Comparison of ENCODE assay signal across 8 mouse cellular contexts in genomic region chr2:155235746-155236361, GRCm38 (mm10). TPM values are rescaled to one million over a fixed set of nuclear protein-coding genes. Genes with fewer than 3 reads are reported as not detected.
DNase-seq lines count a peak whose midpoint lies in the region; ATAC-seq lines count a peak whose summit lies in the region.

No protein-coding gene starts in this region.

- H3K4me2 ChIP-seq in kidney, embryonic 15.5 days = peak overlapping the region; percentile 82

- no peaks in the 10 kb centered on the region for H3K9me3 ChIP-seq in kidney, embryonic 15.5 days (replicated peaks)

- ATAC-seq in kidney, embryonic 15.5 days (replicated peaks; ENCODE audit: low FRiP score) = peak; percentile 89
- ATAC-seq in hematopoietic stem cell, adult 5-6 weeks (replicated peaks in 1 of 2; ENCODE audit: insufficient read depth in 1 of 2, low FRiP score in 2 of 2, low TSS enrichment in 1 of 2, low read depth in 1 of 2, poor library complexity in 2 of 2, severe bottlenecking in 2 of 2) = peak; percentile 68 to 69
- ATAC-seq in megakaryocyte progenitor cell, adult 5-6 weeks (replicated peaks; ENCODE audit: poor library complexity) = peak; percentile 52

- peak overlapping the region; percentile 55 for H3K9ac ChIP-seq in kidney, embryonic 15.5 days

- peak overlapping the region; percentile 83 for H3K4me3 ChIP-seq in kidney, embryonic 15.5 days (replicated peaks)

- no peaks in the 10 kb centered on the region for H3K27me3 ChIP-seq in kidney, embryonic 15.5 days

- no peaks in the 10 kb centered on the region for H3K36me3 ChIP-seq in kidney, embryonic 15.5 days

- no peak for DNase-seq in kidney, postnatal 14 days
- DNase-seq in brain, adult 2 months (ENCODE audit: low read depth, low spot score) = peak; percentile 25
- no peak for DNase-seq in layer of hippocampus, postnatal 10 days (ENCODE audit: low spot score in 2 of 2)
- DNase-seq in spleen, postnatal 36 days (ENCODE audit: low spot score in 2 of 2) = no peak
- DNase-seq in gastrocnemius, adult 18-20 months (ENCODE audit: low spot score) = no peak

- WGBS in kidney, embryonic 15.5 days = 3% methylated on average over 13 of the region's 13 CpGs

- peaks cover 22% of the 10 kb centered on the region for H3K4me1 ChIP-seq in kidney, embryonic 15.5 days

- H3K27ac ChIP-seq in kidney, embryonic 15.5 days = peak overlapping the region; percentile 95

RNA-seq across cellular contexts. Expression of gene Dynlrb1, which starts 0.5 kb away (rescaled TPM):
- polyA plus RNA-seq in kidney, embryonic 15.5 days (2015; fragmentation: Nextera tagmentation; extraction: Ambion mirVana) = 371 and 388 TPM in 2 replicates
- 237 and 279 TPM in 2 replicates for total RNA-seq in hematopoietic stem cell, adult 5-6 weeks (2017)
- total RNA-seq in megakaryocyte progenitor cell, adult 5-6 weeks (2015) = 378 and 407 TPM in 2 replicates
- total RNA-seq in megakaryocyte progenitor cell, adult 5-6 weeks (2017) = 230 and 257 TPM in 2 replicates
- total RNA-seq in layer of hippocampus, postnatal 10 days (2021) = 100 to 1,000 TPM; 360 to 414 TPM
- 100 to 1,000 TPM; 112 to 120 TPM for total RNA-seq in gastrocnemius, adult 18-20 months (2021)

RNA-seq across cellular contexts. Expression of gene Map1lc3a, which starts 40.2 kb away (rescaled TPM):
- 136 and 154 TPM in 2 replicates for polyA plus RNA-seq in kidney, embryonic 15.5 days (2015; fragmentation: Nextera tagmentation; extraction: Ambion mirVana)
- 2.6 and 4.8 TPM in 2 replicates for total RNA-seq in hematopoietic stem cell, adult 5-6 weeks (2017)
- 3.4 and 4.0 TPM in 2 replicates for total RNA-seq in megakaryocyte progenitor cell, adult 5-6 weeks (2015)
- 0.71 and 1.8 TPM in 2 replicates for total RNA-seq in megakaryocyte progenitor cell, adult 5-6 weeks (2017)
- 100 to 1,000 TPM; 416 to 434 TPM for total RNA-seq in layer of hippocampus, postnatal 10 days (2021)
- total RNA-seq in gastrocnemius, adult 18-20 months (2021) = 100 to 1,000 TPM; 233 to 274 TPM

Comparison
In these comparisons a context has a peak if more than half of its experiments do, and no peak if none do; other contexts are left out.
1. RNA of gene Map1lc3a, which starts 40.2 kb away (total RNA-seq): 416 to 434 TPM in layer of hippocampus, postnatal 10 days and 233 to 274 TPM in gastrocnemius, adult 18-20 months; 2.6 to 4.8 TPM in hematopoietic stem cell, adult 5-6 weeks and 0.71 to 4.0 TPM in megakaryocyte progenitor cell, adult 5-6 weeks; every median in the first group is over 10 times any median in the second.
2. Peak in every context shown above with its lines, with median percentiles within 50 percentile points of each other: ATAC-seq.